Mouse (Mus musculus): Measurements from ENCODE around the gene Msi2.

Gene Msi2

DNA sequence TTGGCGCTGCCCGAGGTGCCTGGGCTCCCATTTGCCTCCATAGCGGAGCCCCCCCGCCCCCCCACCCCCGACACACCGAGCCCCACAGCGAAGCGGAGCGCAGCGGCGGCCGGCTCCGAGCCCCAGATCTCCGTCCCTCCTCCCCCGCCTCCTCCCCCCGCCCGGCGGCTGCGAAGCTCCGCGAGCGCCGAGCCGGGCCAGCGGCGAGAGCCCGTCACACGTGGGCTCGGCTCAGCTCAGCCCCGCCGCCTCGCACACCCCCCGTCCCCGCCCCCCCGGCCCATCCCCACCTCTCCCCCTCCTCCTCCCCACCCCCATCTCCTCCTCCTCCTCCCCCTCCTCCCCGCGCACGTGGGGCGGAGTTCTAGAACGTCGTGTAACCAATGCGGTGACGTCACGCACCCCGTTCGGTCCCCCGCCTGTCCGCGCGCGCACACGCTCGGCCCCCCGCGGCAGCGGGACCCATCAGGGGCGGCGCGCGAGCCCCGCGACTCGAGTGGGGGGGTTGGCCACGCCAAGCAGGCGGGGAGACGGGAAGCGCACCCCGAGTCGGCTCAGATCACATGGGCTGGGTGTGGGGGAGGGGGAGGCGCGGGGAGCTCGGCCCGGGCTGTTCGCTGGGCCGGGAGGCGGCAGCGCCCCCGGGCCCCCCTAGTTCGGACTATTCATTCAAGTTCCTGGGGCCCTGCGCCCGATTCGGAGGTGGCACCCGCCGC lies at the start of gene Msi2:
Msi2 (minus strand) TSS at position 464 of the 716 bp plus-strand sequence.
- DNase-seq: peak; percentile 93 to 95

DNA sequence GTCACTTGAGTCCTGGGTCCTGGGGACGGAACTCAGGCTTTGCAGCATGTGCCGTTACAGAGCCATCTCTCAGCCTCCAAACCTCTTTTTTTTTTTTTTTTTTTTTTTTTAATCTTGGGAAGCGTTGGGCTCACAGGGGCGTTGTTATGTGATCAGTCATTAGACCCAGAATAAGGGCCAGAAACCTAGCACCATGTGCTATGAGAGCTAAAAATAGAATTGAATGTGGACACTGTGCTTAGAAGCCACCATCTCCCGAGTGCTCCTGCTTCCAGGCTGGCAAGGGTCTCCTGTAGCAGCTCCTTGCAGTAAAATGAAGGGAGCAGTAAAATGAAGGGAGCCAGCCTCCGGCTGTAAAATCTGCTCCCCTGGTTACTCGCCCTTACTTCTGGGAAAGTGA lies 47.3 kb upstream of the Msi2 start:
- DNase-seq: no peak

DNA sequence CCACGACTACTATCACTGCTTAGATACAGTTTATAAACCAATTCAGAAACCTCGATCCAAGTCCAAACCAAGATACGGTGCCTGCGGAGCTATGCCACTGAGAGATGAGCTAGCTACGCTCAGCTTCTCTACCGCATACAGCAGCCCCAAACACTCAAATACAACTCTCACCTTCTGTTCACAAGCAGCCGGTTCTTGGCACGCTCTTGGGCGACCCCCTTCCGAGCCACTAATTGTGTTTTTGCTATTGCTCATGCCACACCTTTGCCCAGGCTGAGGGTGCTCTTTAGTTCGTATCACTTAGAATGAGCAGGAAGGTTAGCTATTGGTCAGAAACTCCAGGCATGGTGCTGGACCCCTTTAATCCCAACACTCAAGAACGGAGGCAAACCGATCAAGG lies 45.1 kb upstream of the Msi2 start:
- DNase-seq: no peak

DNA sequence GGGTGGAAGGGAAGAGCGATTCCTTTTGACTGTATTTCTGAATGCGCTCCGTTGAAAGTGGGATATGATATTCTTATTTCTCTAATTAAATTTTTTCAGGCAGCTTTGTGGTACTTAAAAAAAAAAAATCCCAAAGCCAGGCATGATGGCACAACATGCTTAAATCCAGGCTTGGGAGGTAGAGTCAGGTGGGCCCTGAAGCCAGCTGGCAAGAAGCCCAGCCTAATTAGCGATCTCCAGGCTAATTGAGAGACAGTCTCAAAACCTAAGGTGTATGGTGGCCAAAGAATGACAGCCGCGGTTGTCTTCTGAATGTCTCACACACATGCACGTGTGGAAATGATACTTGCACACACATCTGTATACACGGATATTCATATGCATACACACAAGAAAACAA lies 41.2 kb upstream of the Msi2 start:
- no peak for DNase-seq

DNA sequence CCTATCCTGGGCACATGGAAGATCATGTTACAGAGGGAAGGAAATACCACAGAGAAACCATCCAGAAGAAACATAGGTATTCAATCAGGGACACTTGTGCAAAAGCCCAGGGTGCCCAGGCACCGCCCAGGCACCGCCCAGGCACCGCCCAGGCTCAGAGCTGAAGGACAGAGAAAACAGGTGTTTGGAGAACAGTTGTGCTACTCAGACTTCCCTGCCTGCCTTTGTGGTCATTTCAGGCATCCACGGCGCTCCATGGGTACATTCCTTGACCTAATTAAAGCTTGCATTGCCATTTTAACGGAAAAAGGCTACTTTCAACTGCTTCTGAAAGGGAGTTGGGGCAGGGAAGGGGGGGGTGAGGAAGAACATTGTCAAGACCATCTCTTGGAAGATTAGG lies 40.1 kb upstream of the Msi2 start:
- no peak for DNase-seq

DNA sequence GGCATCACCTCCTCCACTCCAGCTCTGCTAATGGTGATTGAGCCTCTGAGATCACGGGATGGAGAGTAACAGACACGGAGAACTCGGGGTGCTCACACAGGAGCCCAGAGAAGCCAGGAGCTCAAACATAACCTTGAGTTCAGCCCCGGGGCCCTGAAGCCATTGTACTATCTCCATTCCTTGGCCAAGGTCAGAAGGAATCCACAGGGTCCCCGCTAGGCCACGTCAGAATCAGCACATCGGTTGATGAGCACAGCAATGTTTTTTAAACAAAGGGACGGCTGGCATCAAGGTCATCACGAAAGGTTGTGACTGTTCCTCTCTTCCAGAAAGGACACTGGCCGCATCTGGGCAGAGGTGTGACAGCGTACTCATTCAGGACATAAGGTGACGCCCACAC lies 27.0 kb upstream of the Msi2 start:
- DNase-seq: no peak

DNA sequence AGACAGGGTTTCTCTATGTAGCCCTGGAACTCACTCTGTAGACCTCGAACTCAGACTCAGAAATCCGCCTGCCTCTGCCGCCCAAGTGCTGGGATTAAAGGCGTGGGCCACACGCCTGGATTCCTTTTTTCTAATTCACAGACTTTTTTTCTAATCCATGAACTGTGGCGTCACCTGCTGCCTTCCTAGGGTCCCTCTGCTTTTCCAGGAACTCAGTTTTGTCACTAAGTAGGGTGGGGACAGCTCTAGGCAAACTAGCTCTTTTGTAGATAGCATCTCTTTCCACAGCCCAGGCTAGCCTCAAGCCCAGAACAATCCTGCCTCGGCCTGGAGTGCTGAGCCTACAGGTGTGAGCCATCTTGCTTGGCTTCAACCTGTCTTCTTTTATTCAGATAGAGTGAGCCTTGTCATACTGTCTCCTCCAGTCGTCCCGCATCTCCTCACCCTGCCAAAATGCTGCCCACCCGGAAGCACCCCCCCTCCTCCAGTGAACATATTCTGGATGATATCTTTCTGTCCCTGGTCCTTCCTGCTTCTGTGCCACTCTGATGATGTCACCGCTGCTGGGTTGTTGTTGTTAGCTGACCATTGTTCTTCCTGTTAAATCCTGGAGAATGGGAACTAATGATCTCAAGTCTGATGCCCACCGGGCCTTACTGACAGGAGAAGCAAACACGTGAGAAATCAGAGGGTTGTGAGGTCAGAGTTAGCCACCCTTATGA lies 21.4 kb upstream of the Msi2 start:
- no peak for DNase-seq

DNA sequence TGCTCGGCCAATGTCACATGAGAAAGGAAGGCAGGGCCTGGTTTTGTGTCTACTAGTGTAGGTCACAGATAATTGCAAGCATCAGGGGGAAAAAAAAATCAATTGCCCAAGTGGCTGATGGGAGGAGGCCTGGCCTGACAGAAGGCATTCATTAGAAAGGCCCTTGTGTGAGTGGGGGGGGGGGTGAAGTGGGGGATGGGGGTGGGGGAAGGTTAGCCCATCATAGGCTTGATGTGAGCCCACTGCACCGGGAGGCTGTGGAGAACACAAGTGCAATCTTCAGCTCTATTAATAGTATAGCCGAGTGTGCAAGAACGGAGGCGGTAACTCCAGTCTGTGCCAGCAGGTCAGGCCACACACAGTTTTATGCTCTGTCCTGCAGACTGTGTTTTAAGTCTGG lies 11.1 kb upstream of the Msi2 start:
- DNase-seq: no peak

DNA sequence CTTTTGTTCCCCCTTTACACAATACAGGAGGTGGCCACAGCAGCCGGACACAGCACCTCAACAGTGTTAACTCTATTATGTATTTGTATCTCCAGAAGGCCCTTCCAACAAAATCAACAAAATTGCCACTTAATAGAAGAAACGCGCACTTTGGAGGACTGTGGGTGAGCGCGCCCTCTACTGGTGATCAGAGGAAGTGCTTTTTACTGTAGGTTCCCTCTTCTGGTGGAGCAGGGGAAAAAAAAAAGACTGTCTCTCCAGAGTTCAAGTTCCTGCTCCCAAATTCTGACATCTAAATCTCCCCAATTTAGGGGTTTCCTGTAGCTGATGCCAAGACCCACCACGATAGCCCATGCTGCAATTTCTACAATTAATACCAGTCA lies 10.2 kb upstream of the Msi2 start:
- DNase-seq: peak; percentile 69 to 72

DNA sequence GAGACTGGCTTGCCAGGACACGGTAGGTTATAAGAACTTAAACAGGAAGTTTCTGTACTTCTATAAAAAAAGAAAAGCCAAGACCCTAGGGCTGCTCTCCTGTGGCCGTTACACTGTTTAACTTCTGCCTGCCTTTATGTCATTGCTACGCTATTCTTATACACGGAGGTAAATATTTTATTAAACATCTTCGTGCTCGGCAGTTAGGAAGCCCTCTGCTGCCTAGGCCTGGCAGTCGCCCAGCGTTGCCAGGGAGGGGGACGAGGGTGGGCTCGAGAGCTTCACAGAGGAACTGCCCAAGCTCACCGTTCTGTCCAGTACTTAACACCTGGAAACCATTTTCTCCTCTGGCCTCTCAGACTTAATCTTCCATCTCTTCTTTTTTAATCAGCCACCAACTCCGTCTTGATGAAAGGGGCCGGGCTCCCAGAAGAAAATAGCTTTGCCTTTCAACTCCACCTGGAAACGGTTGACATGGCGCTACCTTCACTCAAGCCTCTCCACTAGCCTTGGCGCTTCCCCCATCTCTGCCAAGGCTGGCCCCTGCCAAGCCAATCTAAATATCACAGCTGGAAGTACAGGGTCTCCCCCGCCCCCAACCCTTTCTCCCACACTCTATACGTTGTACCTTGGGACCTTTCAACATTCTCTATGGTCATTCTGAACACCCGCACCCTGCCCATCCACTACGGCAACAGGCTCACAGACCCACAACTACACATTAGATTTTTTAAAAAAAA lies 9.6 kb upstream of the Msi2 start:
- peak in 1 of 2 experiments; percentile 39 for DNase-seq

DNA sequence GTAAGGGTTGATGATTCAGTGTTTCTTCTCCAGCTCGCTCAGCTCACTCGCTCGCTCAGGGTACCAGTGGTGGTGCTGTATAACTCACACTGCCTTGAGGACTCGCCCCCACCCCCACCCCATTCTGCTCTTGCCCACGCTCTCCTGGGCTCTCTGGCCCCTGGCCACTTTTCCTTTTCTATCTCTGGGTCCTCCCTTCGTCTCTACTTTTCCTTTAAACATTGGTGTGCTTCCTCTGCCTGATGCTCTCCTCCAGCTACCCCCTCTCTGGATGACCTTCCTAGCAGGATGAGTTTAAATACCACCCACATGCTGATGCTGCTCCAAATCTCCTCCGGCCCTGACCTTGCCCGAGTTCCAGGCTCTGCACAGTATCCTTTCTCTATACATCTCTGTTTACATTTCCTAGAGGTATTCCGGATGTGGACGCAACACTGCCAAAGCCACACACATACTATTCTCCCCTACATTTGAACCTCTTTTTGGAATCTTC lies 2.9 kb upstream of the Msi2 start:
- DNase-seq: no peak

DNA sequence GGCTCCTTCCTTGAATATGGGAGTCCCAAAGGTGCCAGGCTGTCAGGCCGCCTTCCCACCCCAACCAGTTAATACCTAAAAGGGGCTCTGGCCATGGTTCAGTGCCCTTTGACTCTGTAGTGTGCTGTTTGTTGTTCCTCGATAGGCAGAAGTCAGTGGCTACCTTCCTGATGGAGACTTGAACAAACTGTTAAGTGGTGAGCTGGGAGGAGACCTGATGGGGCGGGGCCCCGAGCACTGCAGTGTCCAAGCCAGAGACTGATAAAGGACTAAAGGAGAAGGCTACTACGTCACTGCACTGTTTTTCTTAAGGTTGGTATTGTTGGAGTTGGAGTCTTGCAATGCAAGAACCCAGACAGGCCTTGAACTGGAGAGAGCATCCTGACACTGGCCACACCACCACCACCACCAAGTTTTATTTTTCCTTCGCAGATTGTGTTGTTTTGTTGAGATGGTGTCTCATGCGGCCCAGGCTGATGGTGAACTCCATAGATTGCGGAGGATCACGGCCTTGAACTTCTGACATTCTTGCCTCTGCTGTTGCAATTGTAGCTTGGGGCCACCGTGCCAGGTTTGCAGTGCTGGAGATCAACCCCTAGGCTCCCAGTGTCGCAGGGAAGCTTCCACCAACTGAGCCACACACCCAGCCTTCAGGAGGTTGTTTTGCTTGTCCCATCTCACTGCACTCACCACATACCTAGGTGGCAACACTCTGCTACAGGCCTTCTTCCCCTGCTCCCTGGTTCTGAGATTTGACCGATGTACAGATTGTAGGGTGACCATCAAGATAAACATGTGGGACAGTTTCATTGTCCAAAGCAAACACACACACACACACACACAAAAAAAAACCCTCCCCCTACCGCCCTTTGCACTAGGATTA lies 2.2 kb upstream of the Msi2 start:
- DNase-seq: no peak

DNA sequence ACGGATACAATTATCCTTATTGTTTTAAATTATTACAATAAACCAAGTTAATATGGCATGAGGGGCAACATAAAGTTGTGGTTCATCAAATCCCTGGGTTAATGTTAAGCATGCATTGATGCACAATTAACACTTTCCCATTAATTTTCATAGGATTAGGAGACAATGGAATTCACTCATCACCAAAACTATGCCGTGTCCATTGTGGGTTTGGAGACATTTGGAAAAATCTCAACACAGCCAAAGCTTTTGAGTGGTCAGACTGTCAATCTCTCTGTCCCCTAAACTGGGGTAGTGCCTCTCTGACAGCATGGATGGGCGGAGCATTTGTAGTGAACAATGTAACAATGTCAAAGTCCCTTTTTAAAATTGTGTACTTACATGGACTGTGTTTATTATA lies 1.3 kb upstream of the Msi2 start:
- no peak for DNase-seq

DNA sequence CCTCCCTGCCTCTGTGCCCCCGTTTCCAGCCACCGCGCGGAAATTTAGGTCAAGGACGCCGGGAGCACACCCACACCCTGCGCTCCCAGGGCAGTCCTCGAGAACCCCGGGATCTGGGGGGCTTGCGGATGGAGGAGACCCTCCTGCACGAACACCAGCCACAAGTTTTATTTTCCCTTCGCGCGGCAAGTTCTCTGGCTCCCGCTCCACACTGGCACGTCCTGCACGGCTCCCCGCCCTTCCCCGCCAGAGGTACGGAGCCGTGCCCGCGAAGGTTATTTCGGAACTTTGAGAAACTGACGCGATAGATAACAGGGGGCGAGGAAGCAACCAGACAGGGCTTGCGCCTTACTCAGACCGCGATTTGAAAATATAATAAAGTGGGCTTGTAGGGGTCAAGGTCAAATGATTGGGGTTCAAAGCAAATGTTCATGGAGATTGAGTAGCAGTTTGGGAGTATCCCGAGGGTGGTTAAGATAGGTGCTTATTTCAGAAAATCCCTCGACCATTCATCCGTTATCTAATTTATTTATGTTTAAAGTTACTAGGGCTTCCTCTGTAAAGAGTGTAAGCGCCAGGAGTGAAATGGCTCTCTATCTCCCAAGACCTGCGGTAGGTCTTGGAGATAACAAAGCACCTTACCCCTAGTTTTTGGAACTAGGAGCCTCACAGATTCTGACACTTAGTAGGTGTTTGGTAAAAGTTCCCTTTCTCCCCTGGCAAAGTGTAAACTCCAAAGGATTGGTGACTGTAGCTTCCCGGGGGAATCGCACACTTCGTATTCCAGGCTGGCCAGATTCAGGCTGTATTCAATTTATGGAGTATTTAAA lies 668 bp upstream of the Msi2 start:
- no peak for DNase-seq

DNA sequence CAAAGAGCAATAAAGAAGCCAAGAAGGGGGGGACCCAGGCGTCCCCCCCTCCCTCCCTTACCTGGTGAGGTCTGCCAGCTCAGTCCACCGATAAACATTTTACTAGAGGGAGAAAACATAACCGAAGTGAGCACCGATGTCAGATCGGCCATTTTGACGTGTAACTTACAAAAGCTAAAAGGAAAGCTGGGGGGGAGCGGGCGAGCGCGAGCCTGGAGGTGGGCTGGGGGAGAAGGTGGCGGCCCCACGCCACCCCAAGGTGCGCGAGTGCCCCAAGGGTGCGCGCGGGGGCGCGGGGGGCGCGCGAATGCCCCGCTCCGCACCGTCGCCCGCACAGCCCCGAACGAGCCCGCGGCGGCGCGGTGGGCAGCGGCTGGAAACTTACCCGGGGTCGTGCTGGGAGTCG lies 666 bp downstream of the Msi2 start:
- no peak for DNase-seq

DNA sequence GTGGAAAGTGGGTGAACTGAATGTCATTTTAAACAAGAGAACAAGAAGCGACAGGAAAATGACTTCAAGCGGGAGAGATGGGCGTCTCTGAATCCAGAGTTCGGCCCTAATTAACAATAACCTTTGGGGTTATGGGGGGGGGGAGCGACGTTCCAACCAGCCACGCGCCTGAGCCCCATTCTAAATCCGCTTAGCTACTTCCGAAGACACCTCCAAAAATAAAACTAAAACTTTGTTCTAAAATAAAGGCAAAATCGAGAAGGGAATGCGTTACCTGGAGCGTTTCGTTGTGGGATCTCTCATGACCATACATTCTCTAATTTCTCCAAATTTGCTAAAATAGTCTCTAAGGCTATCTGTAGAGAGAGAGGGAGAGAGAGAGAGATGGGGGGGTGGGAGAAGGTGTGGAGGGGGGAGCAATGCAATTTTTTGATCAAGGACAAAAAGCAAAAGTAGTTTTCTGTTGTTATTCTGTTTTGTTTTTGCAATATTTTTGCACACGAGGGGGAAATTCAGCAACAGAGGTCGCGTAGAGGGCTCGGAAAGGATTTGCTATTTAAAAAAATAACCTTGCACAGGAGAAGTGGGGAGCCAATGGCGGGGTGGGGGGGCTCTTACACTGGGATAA lies 1.2 kb downstream of the Msi2 start:
- peak in 1 of 2 experiments; percentile 30 for DNase-seq

DNA sequence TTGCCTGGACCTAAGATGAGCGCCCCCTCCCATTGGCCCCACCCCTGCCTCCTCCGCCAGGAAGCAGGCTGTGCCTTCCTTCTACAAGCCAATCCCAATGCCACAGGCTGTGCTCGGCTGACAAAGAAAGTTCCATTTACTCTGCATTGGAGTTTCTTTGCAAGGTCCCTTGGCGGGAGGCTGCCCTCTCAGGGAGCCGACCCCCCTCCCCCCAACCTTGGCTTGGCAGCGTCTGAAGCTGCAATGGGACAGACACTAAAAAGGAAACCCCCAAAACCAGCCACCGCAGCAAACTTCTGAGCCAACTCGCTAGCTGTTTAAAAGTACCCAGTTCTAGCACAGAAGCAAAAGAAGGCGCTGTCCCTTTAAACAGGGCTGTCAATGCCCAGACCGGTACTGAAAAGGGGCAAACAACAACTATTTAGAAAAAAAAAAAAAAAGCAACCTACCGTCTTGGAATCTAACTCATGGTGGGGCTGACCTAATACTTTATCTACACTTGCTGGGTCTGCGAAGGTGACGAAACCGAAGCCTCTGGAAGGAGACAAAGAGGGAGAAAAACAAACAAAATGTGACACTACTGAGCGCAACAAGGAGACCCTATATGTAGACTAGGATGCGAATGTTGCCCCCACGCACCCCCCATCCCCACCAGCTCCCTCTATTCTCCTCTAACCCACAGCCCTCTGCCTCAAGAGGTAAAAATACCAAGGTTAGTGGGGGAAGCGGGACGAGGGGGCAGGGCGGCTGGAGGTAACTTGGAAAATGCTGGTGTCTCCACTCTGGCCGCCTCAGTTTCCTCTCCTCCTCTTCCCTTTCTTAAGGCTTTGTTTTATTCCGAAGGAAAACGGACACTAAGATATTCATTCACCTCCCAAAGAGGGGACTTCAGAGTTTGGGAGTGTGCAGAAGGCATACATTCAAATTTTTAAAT lies 2.0 kb downstream of the Msi2 start:
- DNase-seq: peak; percentile 56 to 64

DNA sequence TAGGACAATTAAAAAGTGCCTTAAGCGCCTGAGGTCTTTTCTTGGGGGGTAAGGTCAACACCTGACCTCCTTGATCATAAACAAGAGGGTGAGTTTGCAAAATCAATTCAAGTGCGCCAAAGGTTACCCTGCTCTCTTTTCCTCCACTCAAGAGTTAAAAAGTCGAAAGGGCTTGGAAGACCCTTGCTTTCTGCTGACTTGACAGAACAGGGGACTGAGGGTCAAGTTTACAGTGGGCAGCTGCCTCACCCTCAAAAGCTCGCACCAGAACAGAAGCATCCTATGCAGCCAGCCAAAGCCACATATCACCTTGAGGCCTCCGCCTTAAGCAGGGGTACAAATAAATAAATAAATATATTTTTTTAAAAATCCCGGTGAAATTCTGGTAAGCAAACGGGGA lies 3.0 kb downstream of the Msi2 start:
- no peak for DNase-seq

DNA sequence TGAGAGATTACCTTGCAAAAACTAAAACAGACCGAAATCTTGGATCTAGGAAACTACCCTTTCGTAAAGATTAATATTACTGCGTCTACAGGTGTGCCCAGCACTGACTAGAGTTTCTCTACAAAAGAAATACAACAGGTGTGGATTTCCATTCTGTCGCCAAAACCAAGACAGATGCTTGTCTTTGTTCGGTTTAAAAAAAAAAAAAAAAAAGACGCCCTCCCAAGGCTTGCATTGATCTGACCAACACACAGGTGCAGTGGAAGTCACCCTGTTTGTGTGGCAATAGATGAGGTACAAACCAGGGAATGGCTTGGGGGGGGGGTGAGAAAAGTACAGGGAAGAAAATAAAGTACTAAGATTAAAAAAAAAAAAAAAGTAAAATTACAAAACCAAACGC lies 4.2 kb downstream of the Msi2 start:
- DNase-seq: no peak

DNA sequence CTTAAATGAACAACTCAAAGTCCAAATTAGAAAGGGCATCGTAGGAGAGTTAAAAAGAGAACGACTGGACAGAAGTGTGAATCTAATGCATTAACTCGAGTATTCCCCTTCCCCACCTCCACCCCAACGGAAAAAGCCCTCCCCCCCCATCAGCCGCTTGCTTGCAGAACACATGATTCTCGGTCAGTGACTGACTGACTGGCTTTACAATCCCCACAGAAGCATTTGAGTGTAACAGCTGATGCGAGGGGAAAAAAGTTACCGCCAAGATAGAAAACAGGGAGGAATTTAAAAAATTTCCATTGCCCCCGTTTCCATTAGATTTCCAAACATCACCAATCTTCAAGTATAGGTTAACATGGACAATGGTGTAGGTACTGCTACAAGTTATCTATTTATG lies 4.8 kb downstream of the Msi2 start:
- no peak for DNase-seq
